Mouse (Mus musculus) liver, adult 2 months (tissue): ENCODE data around the gene Mpp1.

Source experiments
- CTCF ChIP-seq: fragments of 200-500 bp; IDR thresholded peaks from 2 replicates; pipeline ENCODE4 v1.5.1; 2011; ENCODE audit warnings: low read depth, low read length, control low read depth
- POLR2A ChIP-seq: fragments of 200-500 bp; IDR thresholded peaks from 2 replicates; pipeline ENCODE4 v1.6.1; 2011; ENCODE audit warnings: low read length, control low read depth; ENCODE audit not compliant: insufficient read depth; ENCODE audit errors: extremely low read depth

- no peak for TF ChIP-seq POLR2A
- no peak for TF ChIP-seq CTCF
Observed at GRCm38 (mm10) chrX:75128333-75128980, 2.4 kb downstream of the Mpp1 start.
